Mouse (Mus musculus) MN1 (cell line): ENCODE data around the gene Ptprd.
A peak's percentile ranks its signal among the peaks of the same experiment; 100 is the strongest.
"Not testable (repeated sequence)": the region's sequence is repeated elsewhere in the genome, so short reads cannot be mapped to it uniquely, and the experiment has no call there.

ENCODE experiments used
- DNase-seq: peaks from one replicate; pipeline ENCODE4 v3.0.0-alpha.2; 2016; ENCODE audit warnings: low spot score

Gene Ptprd

GRCm38 (mm10) chr4:77889489-77889888, 322.3 kb downstream of the Ptprd start:
- no peak for DNase-seq

- no peak for DNase-seq
These were observed 331.5 kb downstream of the Ptprd start for GRCm38 (mm10) chr4:77880213-77880612.

GRCm38 (mm10) chr4:77861269-77861668, 350.5 kb downstream of the Ptprd start:
- DNase-seq = no peak

GRCm38 (mm10) chr4:77797391-77797790, 414.4 kb downstream of the Ptprd start:
- DNase-seq = not testable (repeated sequence)

- no peak for DNase-seq
These were observed 434.5 kb downstream of the Ptprd start for GRCm38 (mm10) chr4:77777237-77777636.

GRCm38 (mm10) chr4:77763790-77764189, 448.0 kb downstream of the Ptprd start:
- DNase-seq = no peak

GRCm38 (mm10) chr4:77743391-77743790, 468.4 kb downstream of the Ptprd start:
- DNase-seq = no peak

- no peak for DNase-seq
These were observed 489.9 kb downstream of the Ptprd start for GRCm38 (mm10) chr4:77721908-77722307.

GRCm38 (mm10) chr4:77717792-77718191, 494.0 kb downstream of the Ptprd start:
- DNase-seq = no peak

- no peak for DNase-seq
These were observed 501.5 kb downstream of the Ptprd start for GRCm38 (mm10) chr4:77710231-77710630.

- DNase-seq = no peak
These were observed 513.5 kb downstream of the Ptprd start for GRCm38 (mm10) chr4:77698294-77698693.

- no peak for DNase-seq
These were observed 536.0 kb downstream of the Ptprd start for GRCm38 (mm10) chr4:77675798-77676197.

GRCm38 (mm10) chr4:77664761-77665160, 547.0 kb downstream of the Ptprd start:
- DNase-seq = no peak

- no peak for DNase-seq
These were observed 549.5 kb downstream of the Ptprd start for GRCm38 (mm10) chr4:77662309-77662708.

- DNase-seq = no peak
These were observed 556.1 kb downstream of the Ptprd start for GRCm38 (mm10) chr4:77655669-77656068.

- DNase-seq = no peak
These were observed 562.0 kb downstream of the Ptprd start for GRCm38 (mm10) chr4:77649615-77650325.

- no peak for DNase-seq
These were observed 562.9 kb downstream of the Ptprd start for GRCm38 (mm10) chr4:77648911-77649310.

GRCm38 (mm10) chr4:77647451-77648137, 564.2 kb downstream of the Ptprd start:
- no peak for DNase-seq

- DNase-seq = peak; percentile 5
These were observed 567.3 kb downstream of the Ptprd start for GRCm38 (mm10) chr4:77644435-77644834.

- DNase-seq = no peak
These were observed 571.7 kb downstream of the Ptprd start for GRCm38 (mm10) chr4:77640022-77640421.

- no peak for DNase-seq
These were observed 598.6 kb downstream of the Ptprd start for GRCm38 (mm10) chr4:77613129-77613528.

- no peak for DNase-seq
These were observed 625.1 kb downstream of the Ptprd start for GRCm38 (mm10) chr4:77586624-77587023.

GRCm38 (mm10) chr4:77586222-77586621, 625.5 kb downstream of the Ptprd start:
- no peak for DNase-seq
